Mouse (Mus musculus) testis, adult 10 weeks (tissue): ENCODE results near the gene Maml1. TPM values are rescaled to one million over a fixed set of nuclear protein-coding genes. Genes with fewer than 3 reads are reported as not detected.

Source experiments
- polyA plus RNA-seq: library from polyadenylated mRNA; stranded (reverse); fragments of 350-450 nt; fragmentation: Illumina TruSeq; extraction: RNeasy Lipid Tissue Mini Kit (QIAGEN cat#74804); gene quantifications from one replicate; pipeline ENCODE4 v1.2.3, GENCODE M21; 2014; ENCODE audit warnings: low read depth, low replicate concordance

The Maml1 gene
- 2.5 TPM for polyA plus RNA-seq

GRCm38 (mm10) chr11:50292190-50292855, at the start of gene Maml1:
Gene Maml1, minus strand, starts transcription at chr11:50292311.

GRCm38 (mm10) chr11:50325496-50326301, 33.6 kb upstream of the Maml1 start, which contains the start of gene Canx:
Gene Canx, minus strand, starts transcription at chr11:50325673.

GRCm38 (mm10) chr11:50238324-50238723, 53.8 kb downstream of the Maml1 start, which contains the start of gene Ltc4s:
Gene Ltc4s, minus strand, starts transcription at chr11:50238616.

GRCm38 (mm10) chr11:50210505-50211151, 81.5 kb downstream of the Maml1 start, which contains the start of the genes Sqstm1 and Mgat4b:
Gene Sqstm1, minus strand, starts transcription at chr11:50210827.
Gene Mgat4b, plus strand, starts transcription at chr11:50210890.

Other genes starting within 250 kb of the Maml1 start
- 2.0 TPM for gene Tbc1d9b, start 160.9 kb downstream of the Maml1 start, polyA plus RNA-seq
- 3.0 TPM for gene Mrnip, start 117.9 kb downstream of the Maml1 start, polyA plus RNA-seq
- 60.0 TPM for gene Sqstm1, start 81.5 kb downstream of the Maml1 start, polyA plus RNA-seq
- 2.1 TPM for gene Mgat4b, start 81.4 kb downstream of the Maml1 start, polyA plus RNA-seq
- gene Ltc4s, start 53.7 kb downstream of the Maml1 start, polyA plus RNA-seq, result not detected
- gene Canx, start 33.4 kb upstream of the Maml1 start, polyA plus RNA-seq, result 289 TPM
- gene Cby3, start 62.2 kb upstream of the Maml1 start, polyA plus RNA-seq, result 0.70 TPM
- gene Hnrnph1, start 84.7 kb upstream of the Maml1 start, polyA plus RNA-seq, result 648 TPM
- gene Rufy1, start 138.8 kb upstream of the Maml1 start, polyA plus RNA-seq, result 8.0 TPM